ENCODE assay signal across 9 mouse cellular contexts in the genomic region with DNA sequence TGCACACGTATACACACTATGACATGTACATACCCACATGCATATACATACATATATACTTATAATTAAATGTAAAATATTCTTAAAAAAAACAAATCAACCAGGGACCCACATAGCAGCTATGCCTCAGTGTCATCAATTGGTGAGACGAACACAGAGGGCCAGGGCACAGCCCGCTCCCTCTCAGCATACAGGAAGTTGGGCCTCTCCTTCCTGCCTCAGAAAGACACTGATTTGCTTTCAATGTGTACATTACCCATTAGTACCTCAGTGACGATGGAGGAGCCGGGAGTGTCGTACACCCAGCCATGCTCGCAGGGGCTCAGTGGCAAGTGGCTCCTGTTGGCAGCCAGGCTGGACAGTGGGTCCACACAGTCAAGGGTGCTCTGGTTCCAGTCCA. TPM values are rescaled to one million over a fixed set of nuclear protein-coding genes. Genes with fewer than 3 reads are reported as not detected.
"Had no signal": no experiment of that assay in that cellular context is flagged by ENCODE, and none has a peak within 500 bp of the region (broad histone marks: within the 10 kb centered on the region; RNA-seq: fewer than 3 reads in every experiment).

No protein-coding gene starts in this region.

RNA-seq across cellular contexts. Expression of gene Slc22a1, which starts 0.6 kb away (rescaled TPM):
- polyA plus RNA-seq: limb, embryonic 12.5 days; limb, embryonic 15.5 days; liver, embryonic 12.5 days; midbrain, embryonic 11.5 days; midbrain, embryonic 14.5 days; midbrain, postnatal 0 days; neural tube, embryonic 12.5 days; neural tube, embryonic 15.5 days; testis, adult 2 months had no signal
